Mouse (Mus musculus): Measurements from ENCODE around the gene Klrb1a. TPM values are rescaled to one million over a fixed set of nuclear protein-coding genes. Genes with fewer than 3 reads are reported as not detected.
"Not testable (repeated sequence)": the region's sequence is repeated elsewhere in the genome, so short reads cannot be mapped to it uniquely, and the experiment has no call there.

The Klrb1a gene
- polyA plus RNA-seq, 1 experiment from 2014 or later, result not detected

- no peaks in the 10 kb centered on the region for H3K4me1 ChIP-seq (replicated peaks; ENCODE audit: control insufficient read depth, insufficient read depth)
- no peak overlapping the region for H3K4me3 ChIP-seq (ENCODE audit: low read depth, low read length)
- H3K4me2 ChIP-seq (replicated peaks; ENCODE audit: low read depth), result no peak overlapping the region
- H3K9me3 ChIP-seq (ENCODE audit: control insufficient read depth, low read length), result no peaks in the 10 kb centered on the region
- DNase-seq (ENCODE audit: low spot score) (no peak), ATAC-seq (ENCODE audit: low FRiP score, low TSS enrichment) (no peak)
- no peaks in the 10 kb centered on the region for H3K27me3 ChIP-seq (ENCODE audit: control insufficient read depth, insufficient read depth, low read length)
- 48% methylated on average over 1 of the region's 1 CpGs for WGBS
- no peak for TF ChIP-seq EP300 (optimal IDR thresholded peaks at IDR 0.05)
- TF ChIP-seq CTCF (IDR thresholded peaks at IDR 0.05; ENCODE audit: low read depth), result no peak
- H3K36me3 ChIP-seq (ENCODE audit: control insufficient read depth, insufficient read depth, low read length), result no peaks in the 10 kb centered on the region
- no peak overlapping the region for H3K9ac ChIP-seq (ENCODE audit: low read length)
- no peak overlapping the region for H3K27ac ChIP-seq (replicated peaks)
Measured at GRCm38 (mm10) chr6:128650187-128650586, 26.9 kb upstream of the Klrb1a start.

GRCm38 (mm10) chr6:128649681-128650080 lies 26.3 kb upstream of the Klrb1a start:
- H3K27me3 ChIP-seq (ENCODE audit: control insufficient read depth, insufficient read depth, low read length), result no peaks in the 10 kb centered on the region
- H3K27ac ChIP-seq (replicated peaks), result no peak overlapping the region
- DNase-seq (ENCODE audit: low spot score) (no peak), ATAC-seq (ENCODE audit: low FRiP score, low TSS enrichment) (no peak)
- H3K9me3 ChIP-seq (ENCODE audit: control insufficient read depth, low read length), result no peaks in the 10 kb centered on the region
- H3K9ac ChIP-seq (ENCODE audit: low read length), result no peak overlapping the region
- H3K36me3 ChIP-seq (ENCODE audit: control insufficient read depth, insufficient read depth, low read length), result no peaks in the 10 kb centered on the region
- 68% methylated on average over 3 of the region's 3 CpGs for WGBS
- TF ChIP-seq EP300 (optimal IDR thresholded peaks at IDR 0.05) (no peak), CTCF (IDR thresholded peaks at IDR 0.05; ENCODE audit: low read depth) (no peak)
- H3K4me2 ChIP-seq (replicated peaks; ENCODE audit: low read depth), result no peak overlapping the region
- no peaks in the 10 kb centered on the region for H3K4me1 ChIP-seq (replicated peaks; ENCODE audit: control insufficient read depth, insufficient read depth)
- H3K4me3 ChIP-seq (ENCODE audit: low read depth, low read length), result no peak overlapping the region

- not testable (repeated sequence) for H3K36me3 ChIP-seq (ENCODE audit: control insufficient read depth, insufficient read depth, low read length); H3K27me3 ChIP-seq (ENCODE audit: control insufficient read depth, insufficient read depth, low read length); H3K9me3 ChIP-seq (ENCODE audit: control insufficient read depth, low read length); ATAC-seq (ENCODE audit: low FRiP score, low TSS enrichment); H3K4me1 ChIP-seq (replicated peaks; ENCODE audit: control insufficient read depth, insufficient read depth); H3K4me2 ChIP-seq (replicated peaks; ENCODE audit: low read depth); H3K27ac ChIP-seq (replicated peaks); H3K9ac ChIP-seq (ENCODE audit: low read length); H3K4me3 ChIP-seq (ENCODE audit: low read depth, low read length); DNase-seq (ENCODE audit: low spot score)
- WGBS, result 87% methylated on average over 12 of the region's 12 CpGs
Measured at GRCm38 (mm10) chr6:128645708-128646107, 22.4 kb upstream of the Klrb1a start.

- not testable (repeated sequence) for H3K4me1 ChIP-seq (replicated peaks; ENCODE audit: control insufficient read depth, insufficient read depth); H3K9me3 ChIP-seq (ENCODE audit: control insufficient read depth, low read length); H3K36me3 ChIP-seq (ENCODE audit: control insufficient read depth, insufficient read depth, low read length); ATAC-seq (ENCODE audit: low FRiP score, low TSS enrichment); H3K27ac ChIP-seq (replicated peaks); H3K9ac ChIP-seq (ENCODE audit: low read length); DNase-seq (ENCODE audit: low spot score); H3K4me2 ChIP-seq (replicated peaks; ENCODE audit: low read depth); H3K27me3 ChIP-seq (ENCODE audit: control insufficient read depth, insufficient read depth, low read length); H3K4me3 ChIP-seq (ENCODE audit: low read depth, low read length)
- WGBS, result 96% methylated on average over 20 of the region's 20 CpGs
Measured at GRCm38 (mm10) chr6:128644694-128645093, 21.4 kb upstream of the Klrb1a start.

- Histone ChIP-seq H3K36me3 (ENCODE audit: control insufficient read depth, insufficient read depth, low read length) (no peaks in the 10 kb centered on the region), H3K9ac (ENCODE audit: low read length) (no peak overlapping the region), H3K4me1 (replicated peaks; ENCODE audit: control insufficient read depth, insufficient read depth) (no peaks in the 10 kb centered on the region), H3K27me3 (ENCODE audit: control insufficient read depth, insufficient read depth, low read length) (no peaks in the 10 kb centered on the region), H3K4me2 (replicated peaks; ENCODE audit: low read depth) (no peak overlapping the region), H3K27ac (replicated peaks) (no peak overlapping the region), H3K9me3 (ENCODE audit: control insufficient read depth, low read length) (no peaks in the 10 kb centered on the region), H3K4me3 (ENCODE audit: low read depth, low read length) (no peak overlapping the region)
- 67% methylated on average over 2 of the region's 2 CpGs for WGBS
- no peak for DNase-seq (ENCODE audit: low spot score)
- TF ChIP-seq EP300 (optimal IDR thresholded peaks at IDR 0.05), result no peak
- TF ChIP-seq CTCF (IDR thresholded peaks at IDR 0.05; ENCODE audit: low read depth), result no peak
- no peak for ATAC-seq (ENCODE audit: low FRiP score, low TSS enrichment)
Measured at GRCm38 (mm10) chr6:128643999-128644398, 20.7 kb upstream of the Klrb1a start.

GRCm38 (mm10) chr6:128641116-128641716 lies 17.9 kb upstream of the Klrb1a start:
- Histone ChIP-seq H3K4me1 (replicated peaks; ENCODE audit: control insufficient read depth, insufficient read depth) (no peaks in the 10 kb centered on the region), H3K27ac (replicated peaks) (no peak overlapping the region), H3K9me3 (ENCODE audit: control insufficient read depth, low read length) (no peaks in the 10 kb centered on the region), H3K27me3 (ENCODE audit: control insufficient read depth, insufficient read depth, low read length) (no peaks in the 10 kb centered on the region), H3K9ac (ENCODE audit: low read length) (no peak overlapping the region), H3K4me3 (ENCODE audit: low read depth, low read length) (no peak overlapping the region), H3K36me3 (ENCODE audit: control insufficient read depth, insufficient read depth, low read length) (no peaks in the 10 kb centered on the region), H3K4me2 (replicated peaks; ENCODE audit: low read depth) (no peak overlapping the region)
- TF ChIP-seq CTCF (IDR thresholded peaks at IDR 0.05; ENCODE audit: low read depth) (no peak), EP300 (optimal IDR thresholded peaks at IDR 0.05) (no peak)
- no peak for DNase-seq (ENCODE audit: low spot score)
- ATAC-seq (ENCODE audit: low FRiP score, low TSS enrichment), result no peak
- 65% methylated on average over 2 of the region's 2 CpGs for WGBS

Data from stomach, postnatal 0 days (tissue).